Mouse (Mus musculus) neural tube, embryonic 13.5 days (tissue): Measurements from ENCODE around the gene Lsamp. TPM values are rescaled to one million over a fixed set of nuclear protein-coding genes. Genes with fewer than 3 reads are reported as not detected.

Experiments
- ATAC-seq: fragments of 200-750 bp; cut with Nextera tagmentation; 2 replicates; pipeline ENCODE4 v1.8.0; 2017; ENCODE audit warnings: low read depth, mild to moderate bottlenecking, moderate TSS enrichment, moderate library complexity
- H3K27ac ChIP-seq: fragments of 300-500 bp; sonication (generic); replicated peaks from 2 replicates; pipeline ENCODE4 v1.5.1; 2015; ENCODE audit warnings: moderate library complexity, mild to moderate bottlenecking, inconsistent platforms
- H3K27me3 ChIP-seq: fragments of 300-500 bp; sonication (generic); 2 replicates; pipeline ENCODE4 v1.6.1; 2015; ENCODE audit warnings: mild to moderate bottlenecking, inconsistent platforms
- H3K36me3 ChIP-seq: fragments of 300-500 bp; sonication (generic); 2 replicates; pipeline ENCODE4 v1.6.1; 2015; ENCODE audit warnings: mild to moderate bottlenecking, inconsistent platforms
- H3K4me1 ChIP-seq: fragments of 300-500 bp; sonication (generic); replicated peaks from 2 replicates; pipeline ENCODE4 v1.6.1; 2015; ENCODE audit warnings: inconsistent platforms
- H3K4me2 ChIP-seq: fragments of 300-500 bp; sonication (generic); 2 replicates; pipeline ENCODE4 v1.6.1; 2015; ENCODE audit warnings: inconsistent platforms, mild to moderate bottlenecking, moderate library complexity
- H3K4me3 ChIP-seq: fragments of 300-500 bp; sonication (generic); 2 replicates; pipeline ENCODE4 v1.5.1; 2015; ENCODE audit warnings: mild to moderate bottlenecking, inconsistent platforms
- H3K9ac ChIP-seq: fragments of 300-500 bp; sonication (generic); 2 replicates; pipeline ENCODE4 v1.6.1; 2015; ENCODE audit warnings: moderate library complexity, mild to moderate bottlenecking, inconsistent platforms
- H3K9me3 ChIP-seq: fragments of 300-500 bp; sonication (generic); 2 replicates; pipeline ENCODE4 v1.6.1; 2016; ENCODE audit warnings: inconsistent platforms
- WGBS: fragments of 180-500 bp; shearing (Covaris S2); methylation state at CpG from one replicate; pipeline ENCODE4 v1.1.7; 2015; 5-methylcytosine and 5-hydroxymethylcytosine counted together
- polyA plus RNA-seq: library from polyadenylated mRNA; unstranded; fragments of >200 nt; fragmentation: Nextera tagmentation; extraction: Ambion mirVana; gene quantifications from 2 replicates; pipeline ENCODE4 v1.2.1, GENCODE M21; 2015

Lsamp gene
- polyA plus RNA-seq, 1 experiment from 2014 or later = 56.5 TPM

GRCm38 (mm10) chr16:40914141-40914540, 930.0 kb downstream of the Lsamp start:
- Histone ChIP-seq H3K27ac (no peak overlapping the region), H3K9me3 (no peaks in the 10 kb centered on the region)
- WGBS = 88% methylated on average over 2 of the region's 2 CpGs

DNA sequence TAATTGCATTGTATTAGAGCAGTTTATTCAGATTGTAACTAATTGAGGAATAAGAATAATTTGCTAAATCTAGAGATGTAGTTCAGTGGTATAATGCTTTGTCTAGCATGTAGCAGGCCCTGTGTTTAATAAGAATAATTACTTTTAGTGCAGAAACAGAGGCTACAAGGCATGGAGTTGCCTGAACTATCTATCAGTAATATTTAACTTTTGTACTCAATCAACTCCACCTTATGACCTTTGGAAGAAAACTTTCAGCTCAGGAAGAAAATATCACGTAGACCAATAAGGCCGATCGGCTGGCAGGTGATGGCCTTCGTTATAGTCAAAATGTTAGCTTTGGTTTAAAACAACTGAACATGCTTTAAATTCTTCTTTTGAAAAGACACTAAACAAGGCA, 946.4 kb downstream of the Lsamp start:
- Histone ChIP-seq H3K36me3 (no peaks in the 10 kb centered on the region), H3K27me3 (no peaks in the 10 kb centered on the region), H3K4me3 (no peak overlapping the region), H3K4me1 (no peaks in the 10 kb centered on the region), H3K27ac (no peak overlapping the region), H3K9me3 (no peaks in the 10 kb centered on the region), H3K9ac (no peak overlapping the region), H3K4me2 (no peak overlapping the region)
- WGBS = 95% methylated on average over 4 of the region's 4 CpGs
- ATAC-seq = no peak

More at GRCm38 (mm10) chr16:40914141-40914540, 930.0 kb downstream of the Lsamp start:
- Histone ChIP-seq H3K27me3 (no peaks in the 10 kb centered on the region), H3K4me1 (no peaks in the 10 kb centered on the region), H3K4me2 (no peak overlapping the region), H3K36me3 (no peaks in the 10 kb centered on the region), H3K4me3 (no peak overlapping the region), H3K9ac (no peak overlapping the region)
- no peak for ATAC-seq

DNA sequence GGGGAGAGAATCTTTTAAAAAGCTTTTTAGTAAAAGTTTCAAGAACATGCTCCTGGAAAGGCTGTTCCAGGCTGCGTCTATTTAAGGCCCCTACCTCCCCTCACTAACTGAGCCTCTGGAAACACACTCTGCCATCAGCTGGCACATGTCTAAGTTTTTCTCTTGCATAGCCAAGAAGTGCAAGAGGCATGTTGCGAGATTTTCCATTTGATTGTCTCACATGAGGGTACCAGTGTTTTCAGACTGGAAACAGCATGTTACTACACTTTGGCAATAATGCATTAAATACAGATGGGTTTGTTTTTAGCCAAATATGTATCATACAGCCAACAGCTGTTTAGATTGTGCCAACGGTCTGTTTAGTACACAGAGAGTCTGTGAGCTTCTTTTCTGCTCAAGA, 958.1 kb downstream of the Lsamp start:
- H3K4me2 ChIP-seq = no peak overlapping the region
- H3K27ac ChIP-seq = no peak overlapping the region
- peaks cover 7% of the 10 kb centered on the region for H3K4me1 ChIP-seq
- no peaks in the 10 kb centered on the region for H3K27me3 ChIP-seq
- no peak overlapping the region for H3K9ac ChIP-seq
- ATAC-seq = no peak
- no peaks in the 10 kb centered on the region for H3K36me3 ChIP-seq
- H3K9me3 ChIP-seq = no peaks in the 10 kb centered on the region
- 85% methylated on average over 3 of the region's 3 CpGs for WGBS
- no peak overlapping the region for H3K4me3 ChIP-seq

- Histone ChIP-seq H3K4me1 (peaks cover 7% of the 10 kb centered on the region), H3K27ac (0 out of 2 replicates have a peak overlapping the region, but pooled peaks have one; percentile 38), H3K36me3 (no peaks in the 10 kb centered on the region), H3K9me3 (no peaks in the 10 kb centered on the region), H3K27me3 (no peaks in the 10 kb centered on the region), H3K4me2 (no peak overlapping the region), H3K4me3 (no peak overlapping the region), H3K9ac (no peak overlapping the region)
- no peak for ATAC-seq
- WGBS = 53% methylated on average over 1 of the region's 1 CpGs
Observed at GRCm38 (mm10) chr16:40945834-40946233, 961.7 kb downstream of the Lsamp start.

- no peak for ATAC-seq
- H3K4me2 ChIP-seq = no peak overlapping the region
- no peaks in the 10 kb centered on the region for H3K27me3 ChIP-seq
Observed at GRCm38 (mm10) chr16:40948013-40948412, 963.9 kb downstream of the Lsamp start.

DNA sequence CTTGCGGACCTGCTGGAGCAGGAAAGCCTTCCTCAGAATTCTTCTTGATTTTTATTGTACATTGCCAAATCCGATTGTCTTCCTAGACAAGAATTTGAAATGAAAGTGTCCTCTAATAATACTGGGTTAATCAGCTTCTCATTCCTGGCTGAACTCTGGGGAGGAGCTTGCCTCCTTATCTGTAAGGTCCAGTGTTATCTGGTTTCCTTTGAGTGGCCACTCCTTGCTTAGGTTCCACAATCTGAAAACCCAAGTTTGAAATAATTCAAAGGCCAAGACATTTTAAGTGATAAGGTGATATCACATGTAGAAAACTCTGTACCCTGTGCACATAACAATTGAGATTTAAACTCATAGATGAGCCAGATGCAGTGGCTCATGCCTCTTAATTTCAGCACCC, 975.0 kb downstream of the Lsamp start:
- Histone ChIP-seq H3K27me3 (no peaks in the 10 kb centered on the region), H3K4me1 (peaks cover 8% of the 10 kb centered on the region; the same call in 1 of the 2 replicates), H3K9ac (no peak overlapping the region), H3K36me3 (no peaks in the 10 kb centered on the region), H3K4me3 (no peak overlapping the region), H3K4me2 (no peak overlapping the region), H3K9me3 (no peaks in the 10 kb centered on the region), H3K27ac (no peak overlapping the region)
- WGBS = 80% methylated on average over 2 of the region's 2 CpGs
- ATAC-seq = no peak

More at GRCm38 (mm10) chr16:40948013-40948412, 963.9 kb downstream of the Lsamp start:
- Histone ChIP-seq H3K9ac (no peak overlapping the region), H3K4me1 (peaks cover 7% of the 10 kb centered on the region), H3K4me3 (no peak overlapping the region), H3K27ac (no peak overlapping the region), H3K36me3 (no peaks in the 10 kb centered on the region), H3K9me3 (no peaks in the 10 kb centered on the region)

DNA sequence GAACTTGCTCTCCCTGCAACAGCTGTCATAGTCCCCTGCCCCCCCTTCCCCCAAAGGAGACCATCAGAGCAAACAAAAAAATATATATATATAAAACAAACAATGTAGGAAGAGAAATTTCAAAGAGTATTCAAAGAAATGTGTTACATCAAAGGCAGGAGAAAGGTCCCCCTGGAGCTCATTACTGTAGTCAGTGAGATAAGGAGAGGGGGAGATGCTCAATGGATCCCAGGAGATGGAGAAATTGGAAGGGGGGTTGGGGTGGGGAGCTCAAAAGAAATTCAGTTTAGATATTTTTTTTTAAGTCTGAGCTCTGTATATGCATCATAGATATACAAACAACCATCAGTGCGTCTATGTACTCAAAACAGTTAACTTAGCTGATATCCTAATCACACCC, 976.4 kb downstream of the Lsamp start:
- Histone ChIP-seq H3K4me1 (peaks cover 8% of the 10 kb centered on the region; the same call in 1 of the 2 replicates), H3K4me2 (no peak overlapping the region), H3K27ac (no peak overlapping the region), H3K9ac (no peak overlapping the region), H3K4me3 (no peak overlapping the region), H3K27me3 (no peaks in the 10 kb centered on the region), H3K9me3 (no peaks in the 10 kb centered on the region), H3K36me3 (no peaks in the 10 kb centered on the region)
- WGBS = 92% methylated on average over 1 of the region's 1 CpGs
- no peak for ATAC-seq

GRCm38 (mm10) chr16:40968088-40968860, 984.1 kb downstream of the Lsamp start:
- no peaks in the 10 kb centered on the region for H3K27me3 ChIP-seq
- H3K4me3 ChIP-seq = peak overlapping the region; percentile 24
- H3K27ac ChIP-seq = no peak overlapping the region
- H3K9ac ChIP-seq = 0 out of 2 replicates have a peak overlapping the region, but pooled peaks have one; percentile 38
- WGBS = 20% methylated on average over 17 of the region's 17 CpGs
- H3K4me2 ChIP-seq = peak overlapping the region; percentile 46
- H3K9me3 ChIP-seq = no peaks in the 10 kb centered on the region
- ATAC-seq = peak; percentile 97
- no peaks in the 10 kb centered on the region for H3K36me3 ChIP-seq
- 0 out of 2 replicates have a peak, but pooled peaks cover 5% of the 10 kb centered on the region for H3K4me1 ChIP-seq

- WGBS = 79% methylated on average over 3 of the region's 3 CpGs
- no peak overlapping the region for H3K27ac ChIP-seq
Observed at GRCm38 (mm10) chr16:40971382-40971781, 987.2 kb downstream of the Lsamp start.

DNA sequence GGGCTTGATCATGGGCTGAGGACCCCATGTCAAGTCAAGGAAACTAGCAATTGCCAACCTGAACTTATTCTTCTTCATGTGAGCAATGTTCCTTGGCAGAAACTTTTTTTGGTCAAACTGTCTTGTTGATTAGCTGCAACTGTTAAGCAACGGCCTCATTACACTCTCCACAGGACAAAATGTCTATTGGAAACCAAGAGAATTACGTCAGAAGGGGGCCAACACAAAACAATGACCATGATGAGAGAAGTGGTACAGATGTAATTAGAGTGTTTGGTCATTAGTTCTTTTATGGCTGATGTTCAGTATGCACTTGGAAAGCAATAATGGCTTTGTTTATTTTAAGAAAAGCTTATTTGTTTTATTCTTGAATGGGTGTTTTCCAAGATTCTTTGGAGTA, 989.9 kb downstream of the Lsamp start:
- Histone ChIP-seq H3K4me1 (no peaks in the 10 kb centered on the region), H3K4me3 (no peak overlapping the region), H3K27me3 (no peaks in the 10 kb centered on the region), H3K9ac (no peak overlapping the region), H3K4me2 (no peak overlapping the region), H3K36me3 (no peaks in the 10 kb centered on the region), H3K9me3 (no peaks in the 10 kb centered on the region), H3K27ac (no peak overlapping the region)
- WGBS = 35% methylated on average over 2 of the region's 2 CpGs
- ATAC-seq = no peak

More at GRCm38 (mm10) chr16:40971382-40971781, 987.2 kb downstream of the Lsamp start:
- no peak for ATAC-seq
- no peak overlapping the region for H3K9ac ChIP-seq
- no peak overlapping the region for H3K4me3 ChIP-seq
- H3K4me2 ChIP-seq = no peak overlapping the region
- H3K27me3 ChIP-seq = no peaks in the 10 kb centered on the region
- no peaks in the 10 kb centered on the region for H3K36me3 ChIP-seq
- H3K4me1 ChIP-seq = 0 out of 2 replicates have a peak, but pooled peaks cover 5% of the 10 kb centered on the region
- H3K9me3 ChIP-seq = no peaks in the 10 kb centered on the region

- ATAC-seq = no peak
- H3K4me2 ChIP-seq = no peak overlapping the region
- H3K9me3 ChIP-seq = no peaks in the 10 kb centered on the region
- H3K9ac ChIP-seq = no peak overlapping the region
- WGBS = 45% methylated on average over 3 of the region's 3 CpGs
- no peaks in the 10 kb centered on the region for H3K27me3 ChIP-seq
- no peaks in the 10 kb centered on the region for H3K4me1 ChIP-seq
- H3K4me3 ChIP-seq = no peak overlapping the region
- H3K36me3 ChIP-seq = no peaks in the 10 kb centered on the region
- H3K27ac ChIP-seq = no peak overlapping the region
Observed at GRCm38 (mm10) chr16:40983026-40983425, 998.9 kb downstream of the Lsamp start.

DNA sequence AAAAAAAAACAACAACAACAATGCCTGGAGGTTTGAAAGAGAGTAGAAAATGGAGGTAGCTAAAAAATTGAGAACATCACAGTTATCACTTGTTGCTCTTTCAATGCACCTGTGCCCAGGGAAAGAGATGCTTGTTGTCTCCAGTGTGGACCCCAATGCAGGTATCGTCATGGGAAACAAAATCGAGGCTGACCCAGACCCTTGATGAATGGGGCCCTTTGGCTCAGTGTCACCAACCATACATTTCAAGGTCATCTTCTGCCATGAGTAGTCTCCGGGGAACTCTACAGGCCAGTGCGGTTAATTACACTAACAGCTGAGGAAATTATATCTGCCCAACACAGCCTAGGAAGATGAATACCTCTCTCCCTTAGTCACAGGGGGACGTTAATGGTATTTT, 1023.4 kb downstream of the Lsamp start:
- 60% methylated on average over 5 of the region's 5 CpGs for WGBS
- ATAC-seq = no peak
- H3K27me3 ChIP-seq = no peaks in the 10 kb centered on the region

DNA sequence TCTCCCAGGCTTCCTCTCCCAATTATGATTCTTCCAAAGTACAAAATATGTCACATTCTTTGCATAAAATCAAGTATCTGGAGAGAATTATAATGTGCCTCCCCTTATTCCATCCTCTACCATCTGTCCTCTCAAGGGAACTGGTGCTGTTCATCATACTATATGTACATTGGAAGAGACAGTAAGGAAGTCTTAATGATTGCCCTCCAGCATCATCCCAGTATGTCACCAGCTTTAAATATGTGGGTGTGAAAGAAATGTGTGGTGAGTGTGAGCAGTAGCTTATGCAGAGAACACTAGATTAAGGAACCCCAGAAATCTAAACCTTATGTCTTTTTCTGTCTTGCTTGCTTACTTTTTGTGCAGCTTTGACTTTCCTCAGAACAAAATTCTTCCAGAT, 1050.6 kb downstream of the Lsamp start:
- H3K4me2 ChIP-seq = no peak overlapping the region
- no peaks in the 10 kb centered on the region for H3K36me3 ChIP-seq
- no peaks in the 10 kb centered on the region for H3K9me3 ChIP-seq
- no peaks in the 10 kb centered on the region for H3K27me3 ChIP-seq
- no peak overlapping the region for H3K9ac ChIP-seq
- no peak for ATAC-seq
- H3K4me1 ChIP-seq = no peaks in the 10 kb centered on the region
- no peak overlapping the region for H3K27ac ChIP-seq
- no peak overlapping the region for H3K4me3 ChIP-seq

More for the DNA sequence above, 1023.4 kb downstream of the Lsamp start:
- Histone ChIP-seq H3K36me3 (no peaks in the 10 kb centered on the region), H3K4me3 (no peak overlapping the region), H3K9ac (no peak overlapping the region), H3K4me1 (no peaks in the 10 kb centered on the region), H3K9me3 (no peaks in the 10 kb centered on the region), H3K4me2 (no peak overlapping the region), H3K27ac (no peak overlapping the region)
